Mouse (Mus musculus): ENCODE data around the gene Zfp961. TPM values are rescaled to one million over a fixed set of nuclear protein-coding genes. Genes with fewer than 3 reads are reported as not detected.

Zfp961 gene
- polyA plus RNA-seq, 1 experiment from 2014 or later: 27.4 TPM

GRCm38 (mm10) chr8:71988867-71989599, 38.2 kb downstream of the Zfp961 start:
- Histone ChIP-seq H3K4me1 (ENCODE audit: control insufficient read depth, insufficient read depth, low read length) (no peaks in the 10 kb centered on the region), H3K9me3 (ENCODE audit: control insufficient read depth, low read depth, low read length) (no peaks in the 10 kb centered on the region), H3K4me2 (replicated peaks; ENCODE audit: low read depth, low read length) (peak overlapping the region; percentile 55), H3K9ac (replicated peaks; ENCODE audit: low read depth, low read length) (0 out of 2 replicates have a peak overlapping the region, but pooled peaks have one; percentile 28), H3K27ac (ENCODE audit: low read length) (no peak overlapping the region), H3K36me3 (ENCODE audit: control insufficient read depth, insufficient read depth, low read length) (no peaks in the 10 kb centered on the region), H3K4me3 (ENCODE audit: low read depth, low read length) (peak overlapping the region; percentile 37), H3K27me3 (ENCODE audit: control insufficient read depth, insufficient read depth, low read length) (no peaks in the 10 kb centered on the region)
- 55% methylated on average over 13 of the region's 13 CpGs for WGBS
- peak; percentile 50; the same call in 1 of the 2 replicates for ATAC-seq (ENCODE audit: insufficient number of reproducible peaks, insufficient read depth, low FRiP score, low read depth)

- Histone ChIP-seq H3K4me1 (ENCODE audit: control insufficient read depth, insufficient read depth, low read length) (no peaks in the 10 kb centered on the region), H3K4me2 (replicated peaks; ENCODE audit: low read depth, low read length) (no peak overlapping the region), H3K9me3 (ENCODE audit: control insufficient read depth, low read depth, low read length) (no peaks in the 10 kb centered on the region), H3K27me3 (ENCODE audit: control insufficient read depth, insufficient read depth, low read length) (no peaks in the 10 kb centered on the region), H3K4me3 (ENCODE audit: low read depth, low read length) (no peak overlapping the region), H3K9ac (replicated peaks; ENCODE audit: low read depth, low read length) (no peak overlapping the region), H3K27ac (ENCODE audit: low read length) (no peak overlapping the region), H3K36me3 (ENCODE audit: control insufficient read depth, insufficient read depth, low read length) (no peaks in the 10 kb centered on the region)
- 80% methylated on average over 1 of the region's 1 CpGs for WGBS
- no peak for ATAC-seq (ENCODE audit: insufficient number of reproducible peaks, insufficient read depth, low FRiP score, low read depth)
Measured at GRCm38 (mm10) chr8:71999434-71999833, 48.6 kb downstream of the Zfp961 start.

DNA sequence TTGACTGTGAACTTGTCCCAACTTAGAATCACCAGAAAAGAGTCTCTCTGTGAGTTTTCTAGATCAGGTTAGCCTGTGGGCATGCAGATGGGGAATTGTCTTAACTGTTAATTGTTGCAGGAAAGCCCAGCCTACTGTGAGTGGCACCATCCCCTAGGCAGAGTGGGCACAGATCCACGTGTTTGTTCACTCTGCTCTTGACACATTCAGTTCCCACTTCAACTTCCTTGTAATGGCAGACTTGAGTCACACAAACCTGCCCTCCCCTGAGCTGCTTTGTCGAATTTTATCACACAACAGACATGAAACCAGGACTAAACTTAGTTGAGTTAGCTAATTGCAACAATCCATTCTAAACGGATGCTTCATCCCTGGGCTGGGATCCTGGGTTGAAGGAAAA, 49.4 kb downstream of the Zfp961 start:
- no peak overlapping the region for H3K4me2 ChIP-seq (replicated peaks; ENCODE audit: low read depth, low read length)
- 56% methylated on average over 3 of the region's 3 CpGs for WGBS
- H3K27ac ChIP-seq (ENCODE audit: low read length): no peak overlapping the region
- no peaks in the 10 kb centered on the region for H3K27me3 ChIP-seq (ENCODE audit: control insufficient read depth, insufficient read depth, low read length)
- no peaks in the 10 kb centered on the region for H3K36me3 ChIP-seq (ENCODE audit: control insufficient read depth, insufficient read depth, low read length)
- ATAC-seq (ENCODE audit: insufficient number of reproducible peaks, insufficient read depth, low FRiP score, low read depth): no peak
- H3K9ac ChIP-seq (replicated peaks; ENCODE audit: low read depth, low read length): no peak overlapping the region
- H3K4me3 ChIP-seq (ENCODE audit: low read depth, low read length): no peak overlapping the region
- H3K4me1 ChIP-seq (ENCODE audit: control insufficient read depth, insufficient read depth, low read length): no peaks in the 10 kb centered on the region
- H3K9me3 ChIP-seq (ENCODE audit: control insufficient read depth, low read depth, low read length): no peaks in the 10 kb centered on the region

- Histone ChIP-seq H3K9ac (replicated peaks; ENCODE audit: low read depth, low read length) (no peak overlapping the region), H3K4me2 (replicated peaks; ENCODE audit: low read depth, low read length) (no peak overlapping the region), H3K27ac (ENCODE audit: low read length) (no peak overlapping the region), H3K27me3 (ENCODE audit: control insufficient read depth, insufficient read depth, low read length) (no peaks in the 10 kb centered on the region), H3K9me3 (ENCODE audit: control insufficient read depth, low read depth, low read length) (no peaks in the 10 kb centered on the region), H3K4me1 (ENCODE audit: control insufficient read depth, insufficient read depth, low read length) (no peaks in the 10 kb centered on the region), H3K4me3 (ENCODE audit: low read depth, low read length) (no peak overlapping the region), H3K36me3 (ENCODE audit: control insufficient read depth, insufficient read depth, low read length) (no peaks in the 10 kb centered on the region)
- ATAC-seq (ENCODE audit: insufficient number of reproducible peaks, insufficient read depth, low FRiP score, low read depth): no peak
Measured at GRCm38 (mm10) chr8:72002942-72003341, 52.1 kb downstream of the Zfp961 start.

DNA sequence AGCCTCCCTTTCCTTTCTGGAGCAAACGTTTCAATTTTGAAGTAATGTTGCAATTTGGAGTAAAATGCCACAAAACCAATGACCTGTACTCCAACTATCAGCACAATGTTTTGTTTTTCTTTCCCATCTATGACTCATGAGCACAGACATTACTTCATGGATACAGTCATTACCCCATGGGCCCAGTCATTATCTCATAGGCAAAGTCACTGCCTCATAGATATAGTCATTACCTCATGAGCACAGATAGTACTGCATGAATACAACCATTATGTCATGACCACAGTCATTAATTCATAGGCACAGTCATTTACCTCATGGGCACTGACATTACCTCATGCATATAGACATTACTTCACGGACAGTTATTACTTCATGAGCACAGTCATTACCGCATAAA, 55.1 kb downstream of the Zfp961 start:
- H3K4me1 ChIP-seq (ENCODE audit: control insufficient read depth, insufficient read depth, low read length): no peaks in the 10 kb centered on the region
- no peak overlapping the region for H3K9ac ChIP-seq (replicated peaks; ENCODE audit: low read depth, low read length)
- no peaks in the 10 kb centered on the region for H3K36me3 ChIP-seq (ENCODE audit: control insufficient read depth, insufficient read depth, low read length)
- WGBS: 81% methylated on average over 3 of the region's 3 CpGs
- no peak overlapping the region for H3K27ac ChIP-seq (ENCODE audit: low read length)
- ATAC-seq (ENCODE audit: insufficient number of reproducible peaks, insufficient read depth, low FRiP score, low read depth): no peak
- H3K9me3 ChIP-seq (ENCODE audit: control insufficient read depth, low read depth, low read length): no peaks in the 10 kb centered on the region
- no peak overlapping the region for H3K4me3 ChIP-seq (ENCODE audit: low read depth, low read length)
- no peaks in the 10 kb centered on the region for H3K27me3 ChIP-seq (ENCODE audit: control insufficient read depth, insufficient read depth, low read length)
- H3K4me2 ChIP-seq (replicated peaks; ENCODE audit: low read depth, low read length): no peak overlapping the region

DNA sequence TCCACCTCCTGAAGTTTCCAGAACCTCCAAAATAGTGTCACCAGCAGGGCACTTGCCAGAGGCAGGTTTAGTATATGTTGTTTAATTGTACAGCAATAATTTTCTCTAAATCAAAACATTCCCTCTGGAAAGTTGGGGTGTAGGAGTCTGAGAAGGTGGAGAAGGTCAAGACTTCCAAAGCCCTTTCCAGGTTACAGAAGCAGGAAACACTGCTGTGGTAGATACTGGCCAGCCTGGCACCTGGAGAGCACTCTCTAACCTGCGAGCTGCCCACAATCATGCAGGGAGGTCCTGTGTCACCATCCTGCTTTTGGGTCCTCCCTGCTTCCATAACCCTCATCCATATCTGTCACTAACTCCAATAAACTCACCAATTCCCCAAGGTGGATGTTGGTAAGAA, 55.9 kb downstream of the Zfp961 start:
- Histone ChIP-seq H3K9ac (replicated peaks; ENCODE audit: low read depth, low read length) (no peak overlapping the region), H3K4me3 (ENCODE audit: low read depth, low read length) (no peak overlapping the region), H3K36me3 (ENCODE audit: control insufficient read depth, insufficient read depth, low read length) (no peaks in the 10 kb centered on the region), H3K4me2 (replicated peaks; ENCODE audit: low read depth, low read length) (no peak overlapping the region), H3K4me1 (ENCODE audit: control insufficient read depth, insufficient read depth, low read length) (no peaks in the 10 kb centered on the region), H3K9me3 (ENCODE audit: control insufficient read depth, low read depth, low read length) (no peaks in the 10 kb centered on the region), H3K27ac (ENCODE audit: low read length) (no peak overlapping the region), H3K27me3 (ENCODE audit: control insufficient read depth, insufficient read depth, low read length) (no peaks in the 10 kb centered on the region)
- ATAC-seq (ENCODE audit: insufficient number of reproducible peaks, insufficient read depth, low FRiP score, low read depth): no peak
- 70% methylated on average over 1 of the region's 1 CpGs for whole genome bisulfite sequencing

DNA sequence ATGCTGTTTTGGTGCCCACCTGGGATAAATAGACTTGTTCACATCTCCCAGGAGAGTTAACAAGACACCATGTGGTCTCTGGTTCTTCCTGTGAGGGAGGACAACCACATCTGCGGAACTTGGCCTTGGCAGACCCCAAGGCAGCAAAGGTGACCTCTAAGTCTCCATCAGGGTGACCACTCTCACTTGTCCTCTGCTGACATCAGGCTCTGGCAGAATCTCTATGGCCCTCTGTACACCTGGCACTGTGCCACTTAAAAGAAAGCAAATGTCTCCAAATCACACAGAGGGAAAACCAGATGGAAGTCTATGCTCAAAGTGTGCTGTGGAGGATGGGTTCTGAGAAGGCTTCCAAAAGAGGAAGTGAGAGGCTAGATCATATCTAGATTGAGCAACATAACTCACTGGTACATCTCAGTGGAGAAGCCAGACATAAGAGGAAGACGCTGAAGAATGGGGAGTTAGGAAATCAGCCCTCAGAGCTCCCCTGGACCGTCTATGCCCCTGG, 57.4 kb downstream of the Zfp961 start:
- H3K36me3 ChIP-seq (ENCODE audit: control insufficient read depth, insufficient read depth, low read length): no peaks in the 10 kb centered on the region
- H3K27ac ChIP-seq (ENCODE audit: low read length): no peak overlapping the region
- WGBS: 65% methylated on average over 3 of the region's 3 CpGs
- H3K9ac ChIP-seq (replicated peaks; ENCODE audit: low read depth, low read length): no peak overlapping the region
- no peak for ATAC-seq (ENCODE audit: insufficient number of reproducible peaks, insufficient read depth, low FRiP score, low read depth)
- no peak overlapping the region for H3K4me2 ChIP-seq (replicated peaks; ENCODE audit: low read depth, low read length)
- no peaks in the 10 kb centered on the region for H3K9me3 ChIP-seq (ENCODE audit: control insufficient read depth, low read depth, low read length)
- H3K4me1 ChIP-seq (ENCODE audit: control insufficient read depth, insufficient read depth, low read length): no peaks in the 10 kb centered on the region
- no peak overlapping the region for H3K4me3 ChIP-seq (ENCODE audit: low read depth, low read length)
- H3K27me3 ChIP-seq (ENCODE audit: control insufficient read depth, insufficient read depth, low read length): no peaks in the 10 kb centered on the region

GRCm38 (mm10) chr8:72009473-72009872, 58.6 kb downstream of the Zfp961 start, which contains the start of gene Cyp4f18:
Gene Cyp4f18 (minus strand): TSS chr8:72009626.
- Histone ChIP-seq H3K4me2 (replicated peaks; ENCODE audit: low read depth, low read length) (no peak within 1 kb of the TSS), H3K4me3 (ENCODE audit: low read depth, low read length) (no peak within 1 kb of the TSS), H3K27ac (ENCODE audit: low read length) (no peak within 1 kb of the TSS), H3K27me3 (ENCODE audit: control insufficient read depth, insufficient read depth, low read length) (no peaks in the 10 kb centered on the region), H3K36me3 (ENCODE audit: control insufficient read depth, insufficient read depth, low read length) (no peaks in the 10 kb centered on the region), H3K9ac (replicated peaks; ENCODE audit: low read depth, low read length) (no peak within 1 kb of the TSS), H3K9me3 (ENCODE audit: control insufficient read depth, low read depth, low read length) (no peaks in the 10 kb centered on the region), H3K4me1 (ENCODE audit: control insufficient read depth, insufficient read depth, low read length) (no peaks in the 10 kb centered on the region)
- 66% methylated on average over 3 of the region's 3 CpGs for whole genome bisulfite sequencing
- ATAC-seq (ENCODE audit: insufficient number of reproducible peaks, insufficient read depth, low FRiP score, low read depth): no peak
